Mouse (Mus musculus) cerebellum, adult 2 months (tissue): ENCODE results near the gene Wscd2. TPM values are rescaled to one million over a fixed set of nuclear protein-coding genes. Genes with fewer than 3 reads are reported as not detected.
A peak's percentile ranks its signal among the peaks of the same experiment; 100 is the strongest.

ENCODE experiments used
- DNase-seq, 2 experiments: peaks; one replicate each; pipeline ENCODE4 v3.0.0; 2021
- H3K27ac ChIP-seq: fragments of 200-500 bp; 2 replicates; pipeline ENCODE4 v1.5.1; 2012; ENCODE audit warnings: low read length, control low read depth, inconsistent platforms; ENCODE audit not compliant: insufficient read depth
- H3K27me3 ChIP-seq: fragments of 200-500 bp; 2 replicates; pipeline ENCODE4 v1.6.1; 2012; ENCODE audit warnings: inconsistent platforms, mild to moderate bottlenecking, low read length, moderate library complexity; ENCODE audit not compliant: control insufficient read depth, insufficient read depth
- H3K4me1 ChIP-seq: fragments of 200-500 bp; 2 replicates; pipeline ENCODE4 v1.6.1; 2011; ENCODE audit warnings: low read length; ENCODE audit not compliant: control insufficient read depth, insufficient read depth
- H3K4me3 ChIP-seq: fragments of 200-500 bp; replicated peaks from 2 replicates; pipeline ENCODE3; 2011; ENCODE audit warnings: mild to moderate bottlenecking, low read depth, low read length, control low read depth; ENCODE audit not compliant: insufficient read depth
- CTCF ChIP-seq: fragments of 200-500 bp; IDR thresholded peaks from 2 replicates; pipeline ENCODE4 v1.5.1; 2011; ENCODE audit warnings: low read depth, mild to moderate bottlenecking, control low read depth, low read length, moderate library complexity, borderline replicate concordance; ENCODE audit not compliant: insufficient read depth
- POLR2A ChIP-seq: fragments of 200-500 bp; IDR thresholded peaks from 2 replicates; pipeline ENCODE4 v1.6.1; 2011; ENCODE audit warnings: low read length, control low read depth, borderline replicate concordance; ENCODE audit not compliant: insufficient read depth
- WGBS: fragments of 180-500 bp; shearing (Covaris S2); methylation state at CpG from one replicate; pipeline ENCODE4 v1.1.7; 2018; 5-methylcytosine and 5-hydroxymethylcytosine counted together
- polyA plus RNA-seq: library from polyadenylated mRNA; depleted of rRNA; stranded (reverse); fragments of >200 nt; gene quantifications from 2 replicates; pipeline ENCODE4 v1.2.3, GENCODE M21; 2012

The Wscd2 gene
- polyA plus RNA-seq, 1 experiment: 113 TPM

DNA sequence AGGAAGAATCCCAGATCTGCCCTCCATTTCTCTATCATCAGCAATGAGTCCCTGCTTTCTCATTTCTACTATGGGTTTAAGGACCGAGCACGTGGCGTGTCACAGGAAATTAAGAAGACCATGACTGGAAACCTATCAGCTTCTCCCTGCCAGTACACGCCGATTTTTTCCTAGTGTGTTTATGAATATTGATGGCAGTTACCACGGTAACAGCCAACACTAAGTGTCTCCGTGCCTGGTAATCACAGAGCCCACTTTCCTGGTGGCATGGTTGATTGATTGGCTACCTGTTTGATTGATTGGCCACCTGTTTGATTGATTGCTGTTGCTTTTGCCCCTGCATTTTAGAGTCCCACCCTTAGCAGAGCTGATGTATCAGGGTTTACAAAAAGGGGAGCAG lies 30.2 kb upstream of the Wscd2 start:
- TF ChIP-seq POLR2A (no peak), CTCF (no peak)
- 76% methylated on average over 7 of the region's 7 CpGs for WGBS
- no peak overlapping the region for H3K27ac ChIP-seq
- H3K27me3 ChIP-seq: no peaks in the 10 kb centered on the region
- no peak overlapping the region for H3K4me3 ChIP-seq
- DNase-seq: no peak
- peaks cover 28% of the 10 kb centered on the region for H3K4me1 ChIP-seq

- peaks cover 28% of the 10 kb centered on the region for H3K4me1 ChIP-seq
- no peak overlapping the region for H3K27ac ChIP-seq
- H3K4me3 ChIP-seq: no peak overlapping the region
- H3K27me3 ChIP-seq: no peaks in the 10 kb centered on the region
- peak; percentile 32 to 48 for DNase-seq
- TF ChIP-seq CTCF (no peak), POLR2A (no peak)
- whole genome bisulfite sequencing: 32% methylated on average over 16 of the region's 16 CpGs
Measured at GRCm38 (mm10) chr5:113461582-113461981, 28.6 kb upstream of the Wscd2 start.

DNA sequence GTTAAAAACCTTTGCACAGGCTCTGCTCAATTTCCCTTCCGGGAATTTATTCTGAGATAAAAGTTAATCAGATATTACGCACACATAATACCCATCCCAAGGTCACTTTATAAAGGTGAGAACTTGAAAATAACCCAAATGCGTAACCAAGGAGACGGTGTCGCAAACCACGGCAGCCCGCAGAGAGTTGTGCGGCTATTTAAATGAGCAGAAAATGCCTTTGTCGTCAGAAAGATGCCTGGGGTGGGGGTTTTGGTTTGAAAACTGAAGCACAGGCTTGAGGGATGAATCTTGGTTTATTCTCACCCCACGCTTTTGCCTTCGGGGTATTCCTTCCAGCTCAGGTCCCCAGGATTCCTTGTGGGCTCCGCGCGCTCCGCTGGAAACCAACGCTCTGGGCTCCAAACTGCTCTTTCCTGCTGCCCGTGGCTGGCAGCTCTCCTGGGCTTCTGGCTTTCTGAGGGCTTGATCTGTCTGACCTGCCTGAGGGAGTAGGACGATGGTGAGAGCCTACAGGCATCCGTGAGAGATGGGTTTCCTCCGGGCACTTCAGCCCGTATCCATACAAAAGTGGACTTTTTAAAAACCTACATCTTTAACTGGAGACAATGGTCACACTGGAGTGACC lies 28.0 kb upstream of the Wscd2 start:
- DNase-seq: peak; percentile 59 to 63
- Histone ChIP-seq H3K27ac (no peak overlapping the region), H3K27me3 (no peaks in the 10 kb centered on the region), H3K4me1 (peaks cover 24% of the 10 kb centered on the region), H3K4me3 (no peak overlapping the region)
- 32% methylated on average over 21 of the region's 21 CpGs for WGBS
- no peak for TF ChIP-seq POLR2A

GRCm38 (mm10) chr5:113464731-113465130 lies 25.4 kb upstream of the Wscd2 start:
- H3K27ac ChIP-seq: no peak overlapping the region
- 26% methylated on average over 6 of the region's 6 CpGs for WGBS
- H3K4me3 ChIP-seq: no peak overlapping the region
- TF ChIP-seq POLR2A (no peak), CTCF (no peak)
- peaks cover 20% of the 10 kb centered on the region for H3K4me1 ChIP-seq
- no peak for DNase-seq
- H3K27me3 ChIP-seq: no peaks in the 10 kb centered on the region

DNA sequence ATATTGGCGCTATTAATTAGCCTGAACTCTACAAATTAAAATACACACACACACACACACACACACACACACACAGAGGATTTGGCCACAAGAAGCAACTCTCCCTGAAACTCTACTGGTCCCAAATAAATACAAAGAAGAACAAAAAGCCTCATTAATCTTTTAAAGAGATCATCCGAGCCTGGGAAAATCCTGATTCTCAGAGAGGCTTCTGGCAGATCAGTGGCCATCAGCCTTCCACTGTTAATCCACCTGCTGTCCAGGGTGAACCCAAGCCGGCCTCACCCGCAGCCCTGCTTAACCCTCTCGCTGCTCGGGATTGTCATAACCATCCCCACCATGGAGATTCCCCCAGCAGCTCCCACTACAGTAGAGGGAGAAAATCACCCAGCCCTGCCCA lies 23.6 kb upstream of the Wscd2 start:
- TF ChIP-seq POLR2A (no peak), CTCF (no peak)
- WGBS: 64% methylated on average over 6 of the region's 6 CpGs
- H3K27ac ChIP-seq: no peak overlapping the region

GRCm38 (mm10) chr5:113467072-113467471 lies 23.1 kb upstream of the Wscd2 start:
- Histone ChIP-seq H3K4me1 (peaks cover 15% of the 10 kb centered on the region), H3K27ac (no peak overlapping the region), H3K4me3 (no peak overlapping the region), H3K27me3 (no peaks in the 10 kb centered on the region)
- TF ChIP-seq CTCF (no peak), POLR2A (no peak)
- WGBS: 64% methylated on average over 4 of the region's 4 CpGs
- DNase-seq: no peak

More for the DNA sequence above, 23.6 kb upstream of the Wscd2 start:
- no peak for DNase-seq
- no peak overlapping the region for H3K4me3 ChIP-seq
- H3K4me1 ChIP-seq: peaks cover 18% of the 10 kb centered on the region
- no peaks in the 10 kb centered on the region for H3K27me3 ChIP-seq

DNA sequence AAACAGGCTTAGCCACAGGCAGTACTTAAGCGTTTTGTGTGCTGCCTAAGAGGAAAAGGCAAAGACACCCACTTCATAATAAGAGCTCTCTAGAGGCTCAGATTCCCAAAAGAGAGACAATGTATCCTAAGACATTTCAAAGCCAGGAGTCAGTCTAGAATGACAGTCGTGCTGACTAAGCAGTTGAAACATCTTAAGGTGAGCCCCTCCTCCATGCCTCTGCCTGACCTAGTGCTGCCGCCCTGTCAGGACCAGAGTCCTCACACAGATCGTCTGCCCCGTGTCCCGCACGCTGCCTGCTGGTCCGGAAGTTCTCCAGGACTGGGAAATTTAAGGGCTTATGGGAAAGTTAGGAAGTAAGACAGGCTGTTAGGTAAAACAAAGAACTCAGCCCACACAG lies 22.4 kb upstream of the Wscd2 start:
- no peaks in the 10 kb centered on the region for H3K27me3 ChIP-seq
- H3K27ac ChIP-seq: no peak overlapping the region
- H3K4me3 ChIP-seq: no peak overlapping the region
- H3K4me1 ChIP-seq: peaks cover 11% of the 10 kb centered on the region
- TF ChIP-seq POLR2A (no peak), CTCF (no peak)
- WGBS: 47% methylated on average over 8 of the region's 8 CpGs
- no peak for DNase-seq

DNA sequence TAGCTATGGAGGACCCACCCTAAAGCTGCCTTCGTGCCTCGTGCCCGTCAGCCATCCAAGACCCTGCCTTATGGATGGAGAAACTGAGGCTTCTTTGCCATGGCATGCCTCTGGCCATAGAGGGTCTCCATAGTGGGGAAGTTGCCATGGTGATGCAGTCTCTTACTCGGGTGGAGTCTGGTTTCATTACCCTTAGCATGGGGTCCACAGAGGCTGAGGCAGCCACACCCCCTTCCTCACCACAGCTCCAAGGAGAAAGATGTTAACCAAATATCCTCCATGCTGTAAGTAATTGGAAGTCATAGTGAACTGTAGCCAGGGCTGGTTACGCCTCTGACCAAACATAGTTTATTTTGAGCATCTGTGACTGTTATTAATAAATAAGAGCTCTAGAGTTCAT lies 21.5 kb upstream of the Wscd2 start:
- H3K27ac ChIP-seq: no peak overlapping the region
- H3K4me3 ChIP-seq: no peak overlapping the region
- WGBS: 81% methylated on average over 5 of the region's 5 CpGs
- no peaks in the 10 kb centered on the region for H3K27me3 ChIP-seq
- peaks cover 9% of the 10 kb centered on the region for H3K4me1 ChIP-seq
- TF ChIP-seq CTCF (no peak), POLR2A (no peak)
- DNase-seq: no peak
